Mouse (Mus musculus) intestine, embryonic 16.5 days (tissue): ENCODE results near the gene Abl1. TPM values are rescaled to one million over a fixed set of nuclear protein-coding genes. Genes with fewer than 3 reads are reported as not detected.
A peak's percentile ranks its signal among the peaks of the same experiment; 100 is the strongest.

ENCODE experiments used
- ATAC-seq: fragments of 200-750 bp; cut with Nextera tagmentation; 2 replicates; pipeline ENCODE4 v1.8.0; 2017; ENCODE audit warnings: moderate TSS enrichment, moderate library complexity
- H3K27ac ChIP-seq: fragments of 300-500 bp; sonication (generic); 2 replicates; pipeline ENCODE4 v1.5.1; 2014; ENCODE audit warnings: mild to moderate bottlenecking, low read length
- H3K27me3 ChIP-seq: fragments of 300-500 bp; sonication (generic); replicated peaks from 2 replicates; pipeline ENCODE4 v1.6.1; 2014; ENCODE audit warnings: low read length, control low read depth, mixed read lengths; ENCODE audit not compliant: control insufficient read depth, insufficient read depth
- H3K36me3 ChIP-seq: fragments of 300-500 bp; sonication (generic); 2 replicates; pipeline ENCODE4 v1.6.1; 2014; ENCODE audit warnings: low read length, control low read depth; ENCODE audit not compliant: control insufficient read depth, insufficient read depth
- H3K4me1 ChIP-seq: fragments of 300-500 bp; sonication (generic); 2 replicates; pipeline ENCODE4 v1.6.1; 2014; ENCODE audit warnings: low read length, control low read depth, mixed read lengths; ENCODE audit not compliant: control insufficient read depth, insufficient read depth
- H3K4me2 ChIP-seq: fragments of 300-500 bp; sonication (generic); 2 replicates; pipeline ENCODE4 v1.6.1; 2014; ENCODE audit warnings: low read depth, low read length, control low read depth
- H3K4me3 ChIP-seq: fragments of 300-500 bp; sonication (generic); 2 replicates; pipeline ENCODE4 v1.5.1; 2014; ENCODE audit warnings: mild to moderate bottlenecking, low read length
- H3K9ac ChIP-seq: fragments of 300-500 bp; sonication (generic); 2 replicates; pipeline ENCODE4 v1.6.1; 2014; ENCODE audit warnings: low read depth, low read length
- H3K9me3 ChIP-seq: fragments of 300-500 bp; sonication (generic); 2 replicates; pipeline ENCODE4 v1.6.1; 2016; ENCODE audit warnings: low read length, control low read depth; ENCODE audit not compliant: control insufficient read depth
- WGBS: fragments of 180-500 bp; shearing (Covaris S2); extraction: QIAGEN DNeasy Blood & Tissue Kit; methylation state at CpG from one replicate; pipeline ENCODE4 v1.1.7; 2014; 5-methylcytosine and 5-hydroxymethylcytosine counted together
- polyA plus RNA-seq: library from polyadenylated mRNA; unstranded; fragments of >200 nt; fragmentation: Nextera tagmentation; extraction: Ambion mirVana; gene quantifications from 2 replicates; pipeline ENCODE4 v1.2.1, GENCODE M21; 2015

Gene Abl1
- polyA plus RNA-seq, 1 experiment from 2014 or later = 25.1 TPM

DNA sequence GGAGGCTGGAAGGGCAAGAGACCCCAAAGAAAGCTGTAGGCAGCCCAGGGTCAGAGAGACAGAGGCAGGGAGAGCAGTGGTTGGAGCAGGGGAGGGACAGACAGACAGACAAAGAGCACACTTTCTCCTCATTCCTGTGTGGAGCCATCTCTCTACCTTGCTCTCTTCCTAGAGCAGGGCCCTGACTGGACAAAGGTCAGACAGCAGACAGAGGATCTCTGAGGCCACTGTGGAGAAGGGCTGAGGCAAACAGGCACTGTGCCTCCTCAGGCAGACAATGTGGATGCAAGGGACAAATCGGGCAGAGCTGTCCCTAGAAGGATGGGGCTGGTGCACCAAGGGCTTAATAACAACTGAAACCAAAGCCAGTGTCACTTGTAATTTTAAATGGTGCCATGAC lies 150.7 kb downstream of the Abl1 start:
- H3K4me1 ChIP-seq = peaks cover 3% of the 10 kb centered on the region; the same call in 1 of the 2 replicates
- H3K27ac ChIP-seq = no peak overlapping the region
- no peaks in the 10 kb centered on the region for H3K36me3 ChIP-seq
- no peak overlapping the region for H3K4me2 ChIP-seq
- H3K4me3 ChIP-seq = no peak overlapping the region
- 45% methylated on average over 1 of the region's 1 CpGs for WGBS
- H3K27me3 ChIP-seq = peaks cover 2% of the 10 kb centered on the region
- H3K9me3 ChIP-seq = no peaks in the 10 kb centered on the region
- peak; percentile 57 for ATAC-seq
- no peak overlapping the region for H3K9ac ChIP-seq

DNA sequence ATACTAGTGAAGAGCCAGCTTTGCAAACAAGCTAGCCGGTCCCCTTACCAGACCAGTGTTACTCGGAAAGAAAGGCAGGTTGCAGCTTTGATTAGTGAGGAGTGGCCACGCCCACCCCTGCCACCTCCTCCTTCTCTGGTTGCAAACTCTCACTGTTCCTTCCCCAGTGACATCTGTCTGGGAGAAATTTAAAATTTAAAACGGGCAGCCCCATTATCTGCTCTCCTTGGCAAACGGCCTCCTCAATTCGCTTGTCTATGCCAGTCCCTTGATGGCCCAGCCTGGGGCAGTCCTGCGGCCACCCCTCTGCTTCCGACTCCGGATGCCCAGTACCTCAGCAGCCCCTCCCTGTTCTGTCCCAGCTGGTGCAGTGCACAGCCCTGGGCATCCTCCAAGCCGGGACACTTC lies 156.6 kb downstream of the Abl1 start:
- no peak for ATAC-seq
- no peaks in the 10 kb centered on the region for H3K36me3 ChIP-seq
- H3K9ac ChIP-seq = no peak overlapping the region
- no peak overlapping the region for H3K4me2 ChIP-seq
- H3K27me3 ChIP-seq = peaks cover 35% of the 10 kb centered on the region
- H3K9me3 ChIP-seq = no peaks in the 10 kb centered on the region
- no peak overlapping the region for H3K27ac ChIP-seq
- no peak overlapping the region for H3K4me3 ChIP-seq
- WGBS = 6% methylated on average over 10 of the region's 10 CpGs
- peaks cover 16% of the 10 kb centered on the region for H3K4me1 ChIP-seq

DNA sequence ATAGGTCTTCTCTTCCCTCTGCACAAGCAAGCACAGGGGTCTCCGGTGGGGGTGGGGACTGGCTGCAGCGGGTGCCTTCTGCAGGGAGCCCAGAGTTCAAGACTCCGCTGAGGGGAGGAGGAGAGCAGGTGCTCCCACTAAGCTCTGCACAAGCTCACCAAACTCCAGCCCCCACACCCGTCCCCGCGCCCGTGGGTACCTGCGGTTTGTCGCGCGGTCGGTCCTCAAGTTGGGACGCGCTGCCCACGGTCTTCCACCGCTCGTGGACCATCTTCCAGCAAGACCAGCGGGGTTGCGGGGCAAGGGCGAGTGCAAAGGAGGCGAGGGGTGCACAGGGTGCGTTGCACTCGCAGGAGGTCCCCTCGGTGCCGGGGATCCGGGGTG lies 157.3 kb downstream of the Abl1 start:
- no peaks in the 10 kb centered on the region for H3K36me3 ChIP-seq
- peaks cover 35% of the 10 kb centered on the region for H3K27me3 ChIP-seq
- peak overlapping the region; percentile 65 for H3K9ac ChIP-seq
- H3K9me3 ChIP-seq = no peaks in the 10 kb centered on the region
- WGBS = 1% methylated on average over 25 of the region's 26 CpGs
- peak overlapping the region; percentile 99 for H3K4me2 ChIP-seq
- H3K4me1 ChIP-seq = peaks cover 16% of the 10 kb centered on the region
- no peak overlapping the region for H3K27ac ChIP-seq
- ATAC-seq = no peak
- H3K4me3 ChIP-seq = peak overlapping the region; percentile 62

DNA sequence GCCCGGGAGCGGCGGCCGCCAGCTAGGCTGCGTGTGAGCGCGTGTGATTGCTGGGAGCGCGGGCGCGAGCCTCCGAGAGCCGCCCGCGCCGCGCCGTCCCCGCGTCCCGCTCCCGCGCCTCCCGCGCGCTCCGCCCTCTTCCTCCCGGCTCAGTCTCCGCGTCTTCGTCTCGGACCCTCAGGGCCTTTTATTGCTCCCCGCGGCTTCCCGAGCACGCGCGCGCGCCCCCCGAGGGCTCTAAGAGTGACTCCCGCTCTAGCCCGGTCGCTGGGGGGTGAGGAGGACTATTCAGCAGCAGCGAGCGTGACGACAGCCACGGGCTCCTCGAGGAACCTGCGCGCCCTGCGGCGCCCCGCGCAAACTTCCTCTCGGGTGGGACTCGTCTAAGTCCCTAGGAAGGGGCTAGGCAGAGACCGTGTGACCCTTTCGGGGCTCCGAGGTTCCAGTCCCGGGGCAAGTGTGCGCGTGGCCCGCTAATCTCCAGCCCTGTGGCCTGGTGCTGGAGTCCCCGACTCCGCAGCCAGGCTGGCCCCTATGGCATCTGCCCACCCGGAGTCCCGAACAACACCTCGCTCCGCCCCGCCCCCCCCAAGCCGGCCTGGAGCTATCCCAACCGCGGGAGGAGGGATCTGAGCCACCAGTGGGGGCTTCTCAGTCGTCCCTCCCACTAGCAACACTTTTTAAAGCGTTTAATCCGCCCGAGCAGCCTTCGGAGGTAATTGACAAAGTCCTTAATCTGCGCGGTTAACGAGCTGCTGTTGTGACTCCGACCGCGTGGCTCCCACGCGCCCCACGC lies 157.9 kb downstream of the Abl1 start, which contains the start of gene Fibcd1:
Fibcd1 (minus strand) TSS at position 110 of the 796 bp plus-strand sequence.
- Histone ChIP-seq H3K9ac (peak within 1 kb of the TSS; percentile 65), H3K27ac (no peak within 1 kb of the TSS), H3K36me3 (no peaks in the 10 kb centered on the region), H3K4me3 (peak within 1 kb of the TSS; percentile 62), H3K9me3 (no peaks in the 10 kb centered on the region), H3K4me1 (peaks cover 16% of the 10 kb centered on the region), H3K4me2 (peak within 1 kb of the TSS; percentile 99), H3K27me3 (peaks cover 35% of the 10 kb centered on the region)
- peak; percentile 29; the same call in 1 of the 2 replicates for ATAC-seq
- whole genome bisulfite sequencing = under 1% methylated on average over 87 of the region's 88 CpGs

DNA sequence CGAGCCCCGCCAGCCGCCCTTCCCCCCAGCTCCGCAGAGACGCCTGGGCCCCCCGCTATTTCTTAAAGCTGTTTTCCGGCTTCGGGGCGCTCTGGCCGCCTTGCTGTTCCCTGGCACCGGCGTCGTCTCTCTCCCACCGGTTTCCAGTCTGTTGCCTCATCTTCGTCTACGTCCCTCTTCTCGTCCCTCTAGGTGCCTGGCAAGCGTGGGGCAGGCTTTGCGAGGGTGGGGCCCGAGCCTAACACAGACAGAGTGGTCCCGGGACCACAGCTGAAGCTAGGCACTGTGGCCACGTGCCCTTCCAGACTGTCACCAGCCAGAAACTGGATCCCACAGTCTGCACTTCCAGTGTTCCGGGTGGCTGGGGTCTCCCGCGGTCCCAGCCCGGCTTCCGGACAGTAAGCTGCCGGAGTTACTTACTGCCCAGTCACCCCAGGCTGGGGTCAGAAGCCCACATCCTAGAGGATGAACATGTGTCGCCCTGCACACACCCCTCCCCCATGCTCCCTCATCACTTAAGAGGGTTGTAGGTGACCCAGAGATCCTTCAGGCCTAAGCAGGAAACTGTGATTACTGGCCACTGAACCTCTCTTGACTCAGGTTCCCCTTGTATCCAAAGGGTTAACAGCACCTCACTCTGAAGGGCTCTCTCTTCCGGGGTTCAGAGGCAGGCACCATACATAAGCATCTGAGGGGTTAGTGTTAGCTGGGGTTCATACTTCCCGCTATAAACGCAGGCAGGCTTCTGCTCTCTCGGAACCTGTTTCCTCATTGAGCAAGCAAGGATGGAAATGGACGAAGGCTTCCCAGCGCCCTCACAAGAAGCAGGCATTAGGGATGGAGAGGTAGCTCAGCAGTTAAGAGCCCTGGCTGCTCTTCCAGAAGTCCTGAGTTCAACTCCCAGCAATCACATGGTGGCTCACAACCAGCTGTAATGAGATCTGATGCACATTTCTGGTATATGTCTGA lies 158.8 kb downstream of the Abl1 start:
- ATAC-seq = no peak
- peak overlapping the region; percentile 99 for H3K4me2 ChIP-seq
- no peaks in the 10 kb centered on the region for H3K36me3 ChIP-seq
- H3K4me1 ChIP-seq = peaks cover 16% of the 10 kb centered on the region
- WGBS = 7% methylated on average over 35 of the region's 35 CpGs
- H3K9me3 ChIP-seq = no peaks in the 10 kb centered on the region
- H3K27ac ChIP-seq = no peak overlapping the region
- H3K9ac ChIP-seq = peak overlapping the region; percentile 65
- H3K27me3 ChIP-seq = peaks cover 37% of the 10 kb centered on the region
- H3K4me3 ChIP-seq = peak overlapping the region; percentile 62

DNA sequence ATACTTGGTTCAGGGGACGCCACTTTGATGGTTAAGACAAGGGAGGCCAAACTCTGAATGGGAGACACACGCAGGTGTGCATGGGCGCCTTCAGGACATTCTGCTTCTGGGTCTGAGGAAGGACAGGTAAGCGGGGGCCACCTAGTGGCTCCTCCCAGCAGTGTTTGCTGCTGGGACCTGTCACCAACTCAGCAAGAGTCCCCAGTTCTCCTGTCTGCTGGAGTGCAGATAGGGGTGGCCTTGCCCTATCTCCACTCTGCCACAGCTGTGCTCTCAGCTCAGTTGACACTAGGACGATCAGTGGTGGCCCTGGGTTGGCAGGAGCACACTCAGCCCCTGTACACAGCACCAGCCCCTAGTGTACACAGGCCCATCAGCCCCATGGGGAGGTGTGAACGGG lies 159.7 kb downstream of the Abl1 start:
- H3K9me3 ChIP-seq = no peaks in the 10 kb centered on the region
- peaks cover 37% of the 10 kb centered on the region for H3K27me3 ChIP-seq
- 14% methylated on average over 6 of the region's 6 CpGs for WGBS
- no peaks in the 10 kb centered on the region for H3K36me3 ChIP-seq
- H3K9ac ChIP-seq = no peak overlapping the region
- H3K27ac ChIP-seq = no peak overlapping the region
- peaks cover 16% of the 10 kb centered on the region for H3K4me1 ChIP-seq
- no peak overlapping the region for H3K4me3 ChIP-seq
- no peak overlapping the region for H3K4me2 ChIP-seq
- ATAC-seq = peak; percentile 62

DNA sequence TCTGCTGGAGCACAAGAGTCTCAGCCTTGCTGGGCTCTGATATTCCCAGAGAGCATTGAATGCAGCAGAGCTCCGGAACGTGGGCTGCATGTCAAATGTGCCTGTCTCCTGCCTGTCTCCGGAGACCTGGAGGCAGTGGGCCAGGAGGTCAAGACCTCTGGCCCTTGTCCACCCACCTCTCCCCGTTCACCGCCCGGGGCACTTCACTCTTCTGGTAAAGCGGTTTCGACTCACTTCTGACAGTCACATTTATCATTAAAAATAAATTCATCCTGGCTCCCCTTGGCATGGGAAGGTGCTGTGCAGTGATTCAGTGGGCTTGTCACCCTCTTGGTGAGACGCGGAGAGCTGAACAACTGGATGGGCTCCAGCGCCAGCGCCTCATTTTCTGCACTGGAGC lies 162.0 kb downstream of the Abl1 start:
- Histone ChIP-seq H3K36me3 (no peaks in the 10 kb centered on the region), H3K27me3 (peaks cover 23% of the 10 kb centered on the region), H3K9ac (no peak overlapping the region), H3K27ac (no peak overlapping the region), H3K9me3 (no peaks in the 10 kb centered on the region), H3K4me1 (peaks cover 21% of the 10 kb centered on the region), H3K4me2 (no peak overlapping the region), H3K4me3 (no peak overlapping the region)
- 45% methylated on average over 12 of the region's 12 CpGs for WGBS
- no peak for ATAC-seq
